Mouse (Mus musculus): ENCODE measurements at regions not wholly inside any gene's neighbourhood (a gene's known extent, or its start where the extent isn't known, plus 50 kb on each side); places are given as distances from the start of the nearest gene placed in this dataset.
"Not testable (repeated sequence)": the region's sequence is repeated elsewhere in the genome, so short reads cannot be mapped to it uniquely, and the experiment has no call there.

DNA sequence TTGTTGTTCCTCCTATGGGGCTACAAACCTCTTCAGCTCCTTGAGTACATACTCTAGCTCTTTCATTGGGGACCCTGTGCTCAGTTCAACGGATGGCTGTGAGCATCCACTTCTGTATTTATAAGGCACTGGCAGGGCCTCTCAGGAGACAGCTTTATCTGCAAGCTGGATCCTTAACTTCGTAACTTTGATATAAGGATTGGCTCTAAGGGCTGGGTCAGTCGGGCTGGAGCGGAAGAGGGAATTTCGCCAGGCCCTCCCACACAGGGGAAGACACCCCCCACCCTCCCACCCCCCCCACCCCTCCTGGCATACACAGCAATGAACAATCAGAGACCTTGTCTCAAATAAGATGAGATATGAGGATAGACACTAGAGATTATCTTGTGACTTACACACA, 304.3 kb upstream of the Chordc1 start:
- peak; percentile 2 for DNase-seq (ENCODE audit: low read depth)

DNA sequence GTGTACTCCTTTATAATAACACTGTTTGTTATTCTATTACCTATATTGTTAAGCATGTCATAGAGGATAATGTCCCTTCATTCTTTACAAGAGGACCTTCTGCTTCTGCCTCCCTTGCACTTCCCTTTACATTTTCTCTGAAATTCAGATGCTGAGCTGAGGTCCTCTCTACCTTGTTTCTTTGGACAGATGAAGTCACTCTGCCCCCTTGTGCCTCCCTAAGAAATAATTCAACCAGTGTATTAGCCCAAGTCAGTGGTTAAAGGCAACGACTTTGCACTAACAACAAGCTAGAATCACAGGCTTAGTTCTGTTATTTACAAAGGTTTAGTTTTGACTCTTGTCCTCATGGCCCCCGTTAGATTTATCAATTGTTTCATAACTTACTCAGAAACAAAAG, 289.4 kb upstream of the Chordc1 start:
- DNase-seq (ENCODE audit: low read depth), result no peak

- no peak for DNase-seq (ENCODE audit: low read depth)
Observed at GRCm38 (mm10) chr9:18041346-18041745, 250.6 kb upstream of the Chordc1 start.

DNA sequence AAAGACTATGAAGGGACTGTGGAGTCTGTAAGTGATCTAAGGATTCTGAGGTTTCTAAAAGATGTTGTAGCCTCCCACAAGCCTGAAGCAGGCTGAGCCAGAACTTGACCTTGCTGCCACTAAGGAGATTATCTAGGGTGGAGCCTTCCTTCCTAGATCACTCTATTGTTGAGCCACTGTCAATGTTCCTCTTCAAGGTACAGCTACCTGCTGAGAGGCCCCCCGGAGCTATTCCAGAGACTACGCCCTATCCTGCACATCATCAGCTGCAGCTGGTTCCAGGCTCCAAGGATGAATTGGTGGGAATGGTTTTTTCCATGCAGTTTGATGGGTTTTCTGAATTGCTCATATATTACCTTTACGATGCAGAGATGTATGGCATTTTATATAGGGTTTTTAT, 249.3 kb upstream of the Chordc1 start:
- not testable (repeated sequence) for DNase-seq (ENCODE audit: low read depth)

GRCm38 (mm10) chr9:18076942-18077341, 215.0 kb upstream of the Chordc1 start:
- DNase-seq (ENCODE audit: low read depth), result no peak

DNA sequence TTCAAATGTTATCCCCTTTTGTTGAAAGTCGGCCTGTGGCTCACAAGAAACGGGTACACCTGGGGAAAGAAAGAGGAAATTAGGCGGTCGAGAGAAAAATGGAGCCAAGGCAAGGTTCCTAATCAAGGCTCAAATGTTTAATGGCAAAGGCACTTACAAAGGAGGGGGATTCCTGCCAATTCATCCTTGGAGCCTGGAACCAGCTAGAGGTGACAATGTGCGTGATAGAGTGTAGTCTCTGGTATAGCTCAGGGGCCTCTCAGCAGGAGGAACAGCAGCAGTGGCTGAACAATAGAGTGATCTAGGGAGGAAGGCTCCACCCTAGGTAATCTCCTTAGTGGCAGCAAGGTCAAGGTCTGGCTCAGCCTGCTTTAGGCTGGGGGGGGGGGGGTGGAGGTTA, 213.5 kb upstream of the Chordc1 start:
- not testable (repeated sequence) for DNase-seq (ENCODE audit: low read depth)

GRCm38 (mm10) chr9:18079120-18079519, 212.8 kb upstream of the Chordc1 start:
- DNase-seq (ENCODE audit: low read depth), result not testable (repeated sequence)

Measured in fibroblast of lung, adult 2 months (primary cell).